Mouse (Mus musculus): ENCODE measurements around the gene Calm2. TPM values are rescaled to one million over a fixed set of nuclear protein-coding genes. Genes with fewer than 3 reads are reported as not detected.

Gene Calm2
- polyA plus RNA-seq, 1 experiment from 2014 or later: 1,064 TPM

Other genes with a start within 250 kb of the Calm2 start
- 53.6 and 57.5 TPM in 2 replicates for gene Mcfd2, start 181.0 kb downstream of the Calm2 start, polyA plus RNA-seq (2016; fragmentation: Nextera tagmentation; extraction: Ambion mirVana)
- gene Ttc7, start 164.0 kb downstream of the Calm2 start, polyA plus RNA-seq (2016; fragmentation: Nextera tagmentation; extraction: Ambion mirVana): 4.6 and 5.7 TPM in 2 replicates
- gene Stpg4, start 19.2 kb downstream of the Calm2 start, polyA plus RNA-seq (2016; fragmentation: Nextera tagmentation; extraction: Ambion mirVana): not detected in 2 replicates
- 5.4 and 7.6 TPM in 2 replicates for gene Epcam, start 189.0 kb upstream of the Calm2 start, polyA plus RNA-seq (2016; fragmentation: Nextera tagmentation; extraction: Ambion mirVana)
- gene Msh2, start 225.4 kb upstream of the Calm2 start, polyA plus RNA-seq (2016; fragmentation: Nextera tagmentation; extraction: Ambion mirVana): 116 and 118 TPM in 2 replicates

Measured in midbrain, embryonic 12.5 days (tissue).